Mouse (Mus musculus) common myeloid progenitor, adult 5-6 weeks (primary cell): Measurements from ENCODE around the gene Aldh2. TPM values are rescaled to one million over a fixed set of nuclear protein-coding genes. Genes with fewer than 3 reads are reported as not detected.

Experiments
- ATAC-seq: replicated peaks from 2 replicates; pipeline ENCODE4 v1.8.0; 2016; ENCODE audit warnings: low read depth, mild to moderate bottlenecking, moderate TSS enrichment, inconsistent platforms; ENCODE audit not compliant: poor library complexity, severe bottlenecking
- total RNA-seq: library from RNA; stranded (forward); fragments of 200-1000, 187-1606 nt; gene quantifications from 2 replicates; pipeline ENCODE4 v1.2.3, GENCODE M21; 2017

The Aldh2 gene
- total RNA-seq, 1 experiment from 2014 or later = 314 TPM

GRCm38 (mm10) chr5:121597332-121597731, 3.7 kb upstream of the Aldh2 start:
- no peak for ATAC-seq

DNA sequence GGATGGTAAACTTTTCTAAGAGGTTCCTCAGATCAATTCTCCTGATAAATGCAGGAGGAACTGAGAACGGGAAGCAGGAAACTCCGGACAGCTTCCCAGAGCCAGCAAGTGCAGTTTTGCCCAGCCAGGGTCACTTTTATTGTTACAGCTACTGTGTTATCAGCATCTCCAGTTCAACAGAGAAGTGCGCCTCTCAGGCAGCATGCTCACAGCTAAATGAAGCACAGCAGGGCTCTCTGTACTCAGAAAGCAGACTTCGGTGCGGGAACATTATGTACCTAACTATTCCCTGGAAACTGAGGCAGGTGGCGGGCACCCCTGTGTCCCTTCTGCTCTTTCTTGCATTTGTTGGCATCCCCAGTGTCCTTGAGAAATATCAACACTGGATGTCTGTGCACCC, 2.6 kb upstream of the Aldh2 start:
- no peak for ATAC-seq

DNA sequence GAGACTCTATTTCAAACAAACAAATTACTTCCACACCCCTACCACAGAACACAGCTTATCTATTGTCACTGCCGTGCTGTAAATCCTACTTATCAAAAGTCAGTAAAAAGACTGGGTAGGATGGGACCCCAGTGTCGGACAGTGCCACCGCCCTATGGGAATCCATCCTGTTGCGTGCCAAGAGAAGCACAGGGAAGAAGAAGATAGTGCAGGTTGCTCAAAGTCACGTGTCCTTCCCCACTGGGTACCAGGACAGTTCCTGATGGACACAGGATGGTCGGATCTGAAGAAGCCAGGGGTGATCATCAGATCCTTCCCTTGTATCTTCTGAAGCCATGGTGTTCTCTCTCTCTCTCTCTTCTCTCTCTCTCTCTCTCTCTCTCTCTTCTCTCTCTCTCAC, 2.1 kb upstream of the Aldh2 start:
- no peak for ATAC-seq

- no peak for ATAC-seq
Measured at GRCm38 (mm10) chr5:121594714-121595313, 1.2 kb upstream of the Aldh2 start.

DNA sequence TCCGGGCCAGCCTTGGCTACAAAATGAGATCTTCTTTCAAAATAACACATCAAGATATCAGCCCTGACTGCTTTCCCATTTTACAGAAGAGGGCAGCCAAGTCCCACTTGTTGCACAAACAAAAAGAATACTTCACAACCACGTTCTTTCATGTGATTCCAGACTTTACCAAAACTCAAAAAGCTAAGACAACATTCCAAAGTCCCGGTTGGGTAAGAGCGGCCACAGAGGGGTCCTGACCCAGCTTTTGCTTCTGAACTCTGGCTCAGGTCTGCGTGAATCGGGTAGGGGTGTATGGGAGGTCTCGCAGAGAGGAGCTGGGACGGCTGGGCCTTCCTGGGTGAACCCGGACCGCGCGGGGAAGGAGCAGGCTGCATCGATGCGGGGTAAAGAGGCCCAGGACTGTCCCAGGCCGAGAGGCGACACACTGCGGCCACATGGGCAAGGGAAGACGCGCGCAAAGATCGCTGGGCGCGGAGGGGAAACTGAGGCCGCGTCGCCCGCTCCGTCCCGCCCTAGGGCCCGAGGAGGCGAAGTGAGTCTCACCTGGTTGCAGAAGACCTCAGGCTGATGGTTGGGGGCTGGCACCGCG, 712 bp downstream of the Aldh2 start:
- ATAC-seq = no peak

GRCm38 (mm10) chr5:121592064-121592815, 1.4 kb downstream of the Aldh2 start:
- ATAC-seq = no peak

GRCm38 (mm10) chr5:121591417-121592063, 2.1 kb downstream of the Aldh2 start:
- no peak for ATAC-seq

- no peak for ATAC-seq
Measured at GRCm38 (mm10) chr5:121589928-121590327, 3.7 kb downstream of the Aldh2 start.

DNA sequence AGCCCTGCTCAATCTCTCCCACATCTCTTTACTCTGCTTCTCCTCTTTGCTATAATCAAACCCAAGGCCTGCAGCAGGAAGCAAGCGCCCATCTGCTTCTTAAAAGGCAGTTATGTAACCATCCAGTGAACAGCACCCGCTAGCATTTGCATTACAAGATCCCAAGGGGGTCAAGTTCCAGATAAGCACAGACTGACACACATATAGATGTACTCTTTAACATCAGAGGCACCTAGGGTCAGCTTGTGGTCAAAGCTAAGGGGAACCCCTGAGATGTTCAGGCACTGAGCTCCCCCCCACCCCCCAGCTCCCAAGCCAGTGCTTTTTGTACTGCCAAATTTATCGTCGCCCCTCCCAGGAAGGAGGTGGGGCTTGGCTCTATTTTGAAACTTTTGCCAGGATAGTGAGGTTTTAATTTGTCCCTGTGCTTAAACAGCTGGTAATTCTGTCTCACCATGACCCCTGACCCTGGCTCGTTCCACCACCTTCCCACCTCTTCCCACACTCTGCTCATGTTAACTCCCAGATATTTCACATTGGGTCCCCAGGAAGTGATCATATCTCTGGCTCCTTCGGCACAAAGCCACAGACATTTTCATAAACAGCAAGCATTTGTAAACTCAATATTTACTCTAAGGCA, 7.1 kb downstream of the Aldh2 start:
- peak; percentile 54 for ATAC-seq

GRCm38 (mm10) chr5:121585699-121586098, 7.9 kb downstream of the Aldh2 start:
- ATAC-seq = no peak

DNA sequence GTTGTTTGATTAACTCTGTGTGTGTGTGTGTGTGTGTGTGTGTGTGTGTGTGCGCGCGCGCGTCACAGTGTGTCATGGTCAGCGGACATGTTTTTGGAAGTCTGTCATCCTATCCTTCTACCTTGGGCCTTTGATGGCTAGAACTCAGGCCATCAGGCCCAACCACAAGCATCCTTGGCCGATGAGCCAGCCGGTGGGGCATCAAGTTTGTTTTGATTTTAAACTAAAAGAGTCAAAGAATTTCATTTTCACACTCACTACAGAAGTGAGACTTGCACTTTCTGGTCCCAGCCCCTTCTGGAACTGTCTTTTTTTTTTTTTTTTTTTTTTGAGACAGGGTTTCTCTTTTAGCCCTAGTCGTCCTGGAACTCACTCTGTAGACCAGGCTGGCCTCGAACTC, 8.6 kb downstream of the Aldh2 start:
- ATAC-seq = no peak

DNA sequence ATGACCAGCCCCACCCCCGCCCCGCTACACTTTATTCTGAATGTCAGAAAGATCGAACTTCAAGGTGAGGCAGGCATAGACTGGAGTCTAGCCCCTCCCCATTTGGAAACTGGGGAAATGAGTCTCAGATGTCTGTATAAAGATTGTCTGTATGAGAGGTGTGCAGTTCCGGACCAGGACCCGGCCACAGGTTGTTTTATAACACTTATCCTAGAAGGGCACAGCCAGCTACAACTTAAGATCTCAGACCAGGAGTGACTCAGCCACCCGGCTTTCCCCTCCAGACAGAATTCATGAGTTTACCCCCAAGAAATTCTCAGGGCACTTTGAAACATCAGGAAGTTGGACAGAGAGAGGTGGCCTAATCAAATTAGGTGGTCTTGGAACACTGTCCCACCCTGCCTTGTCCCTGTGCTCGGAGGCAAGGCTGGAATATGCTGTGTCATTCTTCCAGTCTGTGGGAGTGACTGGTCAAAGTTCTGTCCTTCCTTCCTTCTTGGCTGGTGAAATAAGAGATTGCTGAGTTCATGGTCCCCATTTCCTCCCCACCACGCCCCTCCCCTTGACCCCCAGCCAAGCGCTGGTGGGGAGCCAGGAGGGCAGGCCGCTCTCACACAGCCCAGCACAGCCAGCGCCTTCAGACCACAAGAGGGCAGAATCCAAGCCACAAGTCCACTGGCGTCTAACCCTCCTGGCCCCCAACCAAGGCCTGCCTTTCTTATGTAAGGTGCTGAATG, 9.7 kb downstream of the Aldh2 start:
- peak; percentile 89 for ATAC-seq

GRCm38 (mm10) chr5:121581945-121582344, 11.7 kb downstream of the Aldh2 start:
- ATAC-seq = no peak

- no peak for ATAC-seq
Measured at GRCm38 (mm10) chr5:121576927-121577488, 16.6 kb downstream of the Aldh2 start.

- no peak for ATAC-seq
Measured at GRCm38 (mm10) chr5:121575867-121576266, 17.8 kb downstream of the Aldh2 start.

DNA sequence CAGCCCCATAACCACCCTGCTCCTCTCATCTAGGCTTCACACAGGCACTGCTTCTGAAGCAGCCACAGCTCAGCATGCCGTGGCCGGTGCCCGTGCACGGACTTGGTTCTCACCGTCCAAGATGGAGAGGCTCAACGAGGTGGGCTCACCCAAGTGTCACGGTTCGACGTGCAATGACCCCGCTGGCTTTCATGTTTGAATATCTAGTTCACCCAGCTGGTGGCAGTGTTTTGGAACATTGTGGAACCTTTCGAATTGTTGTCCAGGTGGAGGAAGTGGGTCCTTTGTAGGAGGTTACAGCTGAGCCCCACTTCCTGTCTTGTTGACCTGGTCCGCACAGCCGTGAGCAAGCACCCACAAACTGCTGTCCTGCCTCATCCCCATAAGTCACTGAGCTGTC, 19.5 kb downstream of the Aldh2 start:
- ATAC-seq = no peak

- ATAC-seq = no peak
Measured at GRCm38 (mm10) chr5:121570787-121571186, 22.8 kb downstream of the Aldh2 start.

DNA sequence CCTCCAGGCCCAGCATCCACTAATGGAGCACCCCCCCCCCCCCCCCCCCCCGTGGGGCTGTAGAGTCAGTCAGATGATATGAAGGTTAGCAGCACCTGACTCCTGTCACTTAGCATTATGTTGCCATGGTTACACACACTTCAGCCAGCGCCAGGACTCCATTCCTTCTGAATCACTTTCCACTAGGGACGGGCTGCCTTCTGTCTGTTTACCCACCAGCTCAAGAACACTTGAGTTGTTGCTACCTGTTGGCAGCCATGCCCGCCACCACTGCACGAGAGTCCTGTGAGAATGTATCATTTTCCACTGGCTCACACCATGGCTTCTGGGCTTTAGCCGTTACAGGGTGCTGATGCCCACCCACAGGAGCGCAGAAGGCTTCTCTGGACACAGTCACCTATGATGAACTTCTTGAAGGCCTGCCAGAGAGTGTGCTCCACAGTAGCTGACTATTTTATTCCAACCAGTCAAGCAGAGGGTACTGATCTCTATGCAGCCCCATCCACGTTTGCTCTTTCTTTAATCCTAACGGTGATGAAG, 23.7 kb downstream of the Aldh2 start:
- no peak for ATAC-seq

DNA sequence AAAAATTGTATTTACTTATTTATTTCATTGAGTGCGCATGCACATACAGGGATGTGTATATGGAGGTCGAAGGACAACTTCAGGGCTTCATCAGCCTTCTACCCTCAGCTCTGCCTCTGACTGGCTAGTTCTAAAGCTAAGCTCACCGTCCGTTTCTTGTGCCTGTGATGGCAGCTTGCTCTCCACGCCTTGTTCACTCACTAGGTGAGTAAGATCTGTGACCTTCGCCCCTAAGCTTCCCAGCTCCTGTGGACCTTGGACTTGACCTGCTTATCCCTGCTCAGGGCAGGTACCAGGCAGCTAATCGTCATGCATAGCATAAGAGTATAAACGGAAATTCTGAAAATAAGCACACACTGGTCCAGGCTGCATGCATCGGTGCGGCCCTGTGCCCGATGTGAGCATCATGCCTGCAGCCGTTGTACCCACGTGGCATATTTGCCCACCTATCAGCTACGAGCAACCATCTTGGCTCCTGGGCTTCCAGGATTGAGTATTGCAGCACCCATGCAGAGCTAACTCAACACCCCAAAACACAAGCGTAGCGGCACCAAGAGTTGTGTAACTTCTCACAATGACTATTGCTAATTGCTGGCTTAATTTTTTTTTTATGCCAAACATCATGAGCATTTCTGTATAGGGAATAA, 27.5 kb downstream of the Aldh2 start:
- ATAC-seq = no peak
